Mouse (Mus musculus): Measurements from ENCODE around the gene Pbld2.
A peak's percentile ranks its signal among the peaks of the same experiment; 100 is the strongest.

The Pbld2 gene

DNA sequence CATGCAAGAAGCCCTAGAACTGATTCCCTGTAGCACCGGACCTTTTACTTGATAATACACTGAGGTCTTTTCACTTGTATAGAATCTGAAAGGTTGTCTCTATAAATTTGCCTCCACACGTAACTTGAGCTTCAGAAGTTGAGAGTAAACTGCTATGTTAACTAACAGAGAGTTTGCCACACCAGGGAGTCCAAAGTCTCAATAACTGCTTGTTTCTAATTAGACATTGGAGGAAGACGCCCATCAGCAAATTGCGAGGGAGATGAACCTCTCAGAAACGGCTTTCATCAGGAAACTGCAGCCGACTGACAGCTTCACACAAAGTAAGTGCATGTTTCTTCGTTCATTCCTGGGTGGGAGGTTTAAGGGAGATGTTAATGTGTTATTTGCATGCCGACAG is 41.4 kb downstream of the Pbld2 start:
- DNase-seq, result no peak

DNA sequence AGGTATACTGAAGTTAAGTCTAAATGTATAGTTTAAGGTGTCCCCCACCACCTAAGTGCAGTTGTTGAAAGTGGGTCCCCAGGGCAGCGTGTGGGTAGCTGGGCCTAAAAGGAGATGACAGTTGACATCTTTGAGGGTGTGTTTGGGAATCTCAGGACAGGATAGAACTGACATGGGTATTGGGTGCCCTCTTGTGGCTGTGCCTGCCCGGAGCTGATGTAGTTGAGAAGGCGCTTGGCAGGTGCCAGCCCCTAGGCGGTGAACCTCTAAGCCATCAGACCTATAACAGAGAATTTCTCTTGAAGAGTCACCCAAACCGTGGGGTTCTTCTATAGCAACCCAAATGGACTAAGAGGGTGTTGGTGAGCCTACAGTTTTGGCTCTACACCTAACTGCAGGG is 41.9 kb downstream of the Pbld2 start:
- peak; percentile 72 for DNase-seq

DNA sequence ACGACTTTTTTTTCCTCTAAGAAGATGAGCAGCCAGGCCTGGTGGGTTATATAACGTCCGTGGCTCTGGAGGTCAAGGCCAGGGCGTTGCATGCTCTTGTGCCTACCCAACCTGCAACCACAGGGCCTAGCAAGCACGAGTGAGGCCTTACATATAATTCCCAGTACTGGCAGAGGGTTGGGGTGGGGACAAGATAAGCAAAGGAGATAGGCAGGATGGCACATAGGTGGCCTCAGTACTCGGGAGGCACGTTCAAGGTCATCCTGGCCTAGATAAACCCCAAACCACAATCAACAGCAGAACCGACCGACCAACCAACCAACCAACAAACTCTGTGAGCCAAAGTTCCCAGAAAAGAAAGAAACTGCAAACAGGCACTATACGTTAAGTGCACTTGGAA is 62.2 kb downstream of the Pbld2 start:
- DNase-seq, result peak; percentile 24

DNA sequence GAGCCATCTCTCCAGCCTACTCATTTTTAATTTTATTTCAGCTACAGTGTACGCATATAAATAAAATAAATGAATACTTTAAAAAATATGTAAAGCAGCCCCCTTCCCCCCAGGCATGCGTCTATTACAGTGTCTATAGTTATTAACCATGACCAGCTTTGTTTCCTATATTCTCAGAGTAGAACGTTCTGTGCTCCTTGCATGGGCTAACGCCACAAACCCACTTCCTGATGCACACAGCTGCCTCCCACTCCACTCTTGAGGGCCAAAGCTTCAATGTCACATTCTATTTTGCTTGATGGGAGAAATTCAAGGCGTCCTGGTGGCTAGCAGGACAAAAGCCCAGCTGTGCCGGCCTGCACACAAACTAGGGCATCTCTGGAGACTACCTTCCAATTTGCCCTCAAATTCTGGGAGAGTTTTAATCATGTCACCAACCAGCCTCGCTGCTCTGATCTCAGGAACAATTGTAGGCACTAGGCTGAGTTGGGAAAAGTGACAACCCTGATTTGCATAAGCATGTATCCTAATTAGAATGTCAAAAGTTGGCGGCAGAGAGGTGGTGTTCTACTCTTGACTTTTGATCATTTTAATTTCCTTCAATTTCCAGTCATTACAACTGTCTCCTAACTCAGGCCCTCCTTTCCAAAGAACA is 65.1 kb downstream of the Pbld2 start:
- no peak for DNase-seq

DNA sequence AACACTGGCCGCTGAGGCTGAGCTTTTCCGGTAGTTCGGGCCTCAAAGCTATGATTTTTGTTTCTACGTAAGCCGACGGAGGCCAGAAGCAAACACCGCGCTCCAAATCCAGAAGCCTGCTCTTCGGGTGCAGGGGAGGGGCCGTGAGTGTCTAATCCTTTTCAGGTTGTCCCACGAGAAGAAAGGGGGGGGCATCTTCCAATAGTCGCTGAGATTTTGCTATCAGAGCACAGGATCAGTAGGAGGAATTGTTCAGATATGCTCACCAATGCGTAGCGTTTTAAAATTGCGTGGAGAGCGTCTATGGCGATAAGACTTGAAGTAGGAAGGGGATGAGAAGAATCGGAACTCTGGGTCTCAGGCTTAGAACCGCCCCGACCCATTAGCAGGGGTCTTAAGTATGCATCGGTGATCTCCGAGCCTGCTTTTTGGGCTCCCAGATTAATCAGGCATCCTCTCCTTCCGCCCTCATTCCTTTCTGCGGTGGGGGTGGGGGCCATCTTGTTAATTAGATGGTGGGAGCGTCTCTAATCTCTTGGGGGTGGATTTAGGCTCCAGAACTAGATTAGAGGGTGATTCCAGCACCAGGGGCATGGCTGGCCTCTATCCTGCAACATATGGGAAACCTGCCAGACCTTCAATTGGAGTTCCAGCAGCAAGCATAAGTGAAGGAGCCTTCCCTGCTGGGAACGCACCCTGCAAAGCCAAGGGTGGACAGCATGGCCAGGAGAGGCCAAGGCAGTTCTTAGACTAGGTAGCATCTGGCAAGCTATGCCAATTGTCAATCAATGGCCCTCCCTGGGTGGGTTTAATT is 65.8 kb downstream of the Pbld2 start:
- no peak for DNase-seq

DNA sequence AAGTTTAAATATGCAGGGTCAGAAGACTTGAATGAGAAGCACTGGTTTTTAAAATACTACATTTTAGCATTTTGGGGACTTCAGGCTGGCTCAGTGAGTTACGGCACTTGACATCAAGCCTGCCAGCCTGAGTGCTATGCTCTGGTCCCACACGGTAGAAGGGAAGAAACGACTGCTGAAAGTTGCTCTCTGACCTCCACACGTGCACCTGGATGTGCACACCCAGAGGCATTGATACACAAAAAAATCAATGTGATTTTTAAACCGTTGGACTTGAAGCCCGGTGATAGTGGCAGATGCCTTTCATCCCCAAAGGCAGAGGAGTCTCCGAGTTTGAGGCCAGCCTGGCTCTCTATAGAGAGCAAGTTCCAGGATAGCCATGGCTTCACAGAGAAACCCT is 67.8 kb downstream of the Pbld2 start:
- DNase-seq, result no peak

DNA sequence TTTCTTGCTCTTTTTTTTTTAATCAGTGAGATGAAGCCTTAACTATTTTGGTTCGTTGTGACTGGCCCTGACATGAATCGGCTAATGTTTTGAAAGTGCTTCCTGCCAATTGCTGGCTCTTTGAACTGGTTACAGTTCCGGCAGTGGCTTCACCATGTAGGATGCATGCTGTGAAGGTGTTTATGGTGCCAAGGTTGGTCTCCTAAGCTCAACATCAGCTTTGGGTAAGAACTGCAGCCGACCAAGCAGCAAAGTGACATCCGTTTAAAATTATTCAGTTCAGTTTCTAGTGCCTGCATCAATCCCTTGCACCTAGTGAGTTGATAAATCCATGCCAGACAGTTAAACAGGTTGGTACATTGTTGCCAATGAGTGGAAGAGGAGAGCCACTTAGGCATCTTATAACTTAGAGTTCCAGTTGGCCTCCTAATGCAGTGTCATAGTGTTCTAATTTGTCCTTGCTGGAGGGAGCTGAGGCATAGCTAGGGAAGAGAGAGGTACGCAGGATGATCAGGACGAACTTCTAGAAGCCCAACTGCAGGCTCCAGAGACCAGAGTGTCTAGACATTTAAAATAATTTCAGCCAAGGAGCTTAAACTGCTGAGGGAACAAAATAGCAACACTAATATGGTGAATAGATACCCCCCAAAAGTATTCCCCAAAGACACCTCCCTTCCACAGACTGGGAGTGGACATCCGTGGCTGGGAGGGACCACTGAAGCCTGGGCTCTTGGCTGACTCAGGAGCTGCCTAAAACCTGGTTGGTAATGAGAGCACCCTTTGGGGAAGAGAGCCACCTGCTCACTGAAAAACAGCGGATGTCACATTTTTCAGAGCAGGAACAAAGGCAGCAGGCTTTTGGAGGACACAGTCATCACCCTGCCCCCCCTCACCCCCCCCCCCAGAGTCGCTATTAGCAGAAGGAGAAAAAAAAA is 68.8 kb downstream of the Pbld2 start:
- DNase-seq, result no peak

DNA sequence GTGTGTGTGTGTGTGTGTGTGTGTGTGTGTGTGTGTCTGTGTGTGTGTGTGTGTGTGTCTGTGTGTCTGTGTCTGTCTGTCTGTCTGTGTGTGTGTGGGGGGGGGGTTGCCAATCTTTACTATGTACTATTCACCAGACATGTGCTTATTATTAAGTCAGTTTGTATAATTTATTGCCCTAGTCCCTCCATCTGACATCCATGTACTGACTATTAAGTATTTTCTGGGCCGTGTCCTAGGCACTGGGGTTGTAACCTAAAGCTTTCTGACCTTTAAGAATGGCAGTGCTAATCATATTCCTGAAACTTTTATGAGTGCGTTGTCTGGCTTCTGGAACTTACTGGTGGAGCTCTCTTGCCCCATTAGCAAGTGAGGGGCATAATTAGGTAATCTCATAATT is 72.6 kb downstream of the Pbld2 start:
- DNase-seq, result no peak

DNA sequence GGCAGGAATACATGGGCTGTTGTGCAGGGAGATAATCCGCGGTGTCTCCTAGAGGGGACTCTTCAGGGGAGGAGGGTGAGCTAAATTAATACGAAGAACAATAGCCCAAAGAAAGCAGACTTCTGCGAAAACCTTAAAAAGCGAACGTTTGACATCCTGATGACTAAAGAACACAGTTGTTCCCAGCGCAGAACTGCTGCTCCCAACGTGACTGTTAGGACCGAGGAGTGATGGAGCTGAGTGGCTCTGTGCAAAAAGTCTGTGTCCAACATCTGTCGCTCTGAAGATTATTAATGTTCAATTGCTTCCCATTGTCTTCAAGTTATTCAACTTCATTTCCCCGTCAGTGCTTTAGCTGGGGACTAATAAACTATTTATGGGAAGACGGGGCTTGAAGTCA is 74.1 kb downstream of the Pbld2 start:
- DNase-seq, result no peak

DNA sequence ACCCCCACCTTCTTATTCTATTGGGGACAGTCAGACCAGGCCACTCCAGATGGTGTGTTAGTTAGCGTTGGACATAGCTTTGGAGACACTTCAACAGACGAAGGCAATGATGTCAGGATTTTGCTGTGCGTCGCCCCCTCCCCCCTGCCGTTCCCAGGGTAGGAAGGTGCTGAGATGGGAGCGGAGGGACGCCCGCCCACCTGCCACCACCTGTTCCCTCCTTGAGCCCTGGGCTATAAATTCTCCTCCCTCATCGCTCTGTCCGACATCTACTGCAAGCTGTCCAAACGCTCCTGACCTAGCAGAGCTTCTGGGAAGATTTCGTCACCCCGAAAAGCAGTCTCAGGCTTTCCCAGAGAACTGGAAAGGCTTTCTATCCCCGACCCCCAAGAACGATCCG is 75.4 kb downstream of the Pbld2 start, which contains the start of gene Atoh7:
TSS of gene Atoh7 (plus strand) at position 131 of the 400 bp plus-strand sequence.
- no peak for DNase-seq

DNA sequence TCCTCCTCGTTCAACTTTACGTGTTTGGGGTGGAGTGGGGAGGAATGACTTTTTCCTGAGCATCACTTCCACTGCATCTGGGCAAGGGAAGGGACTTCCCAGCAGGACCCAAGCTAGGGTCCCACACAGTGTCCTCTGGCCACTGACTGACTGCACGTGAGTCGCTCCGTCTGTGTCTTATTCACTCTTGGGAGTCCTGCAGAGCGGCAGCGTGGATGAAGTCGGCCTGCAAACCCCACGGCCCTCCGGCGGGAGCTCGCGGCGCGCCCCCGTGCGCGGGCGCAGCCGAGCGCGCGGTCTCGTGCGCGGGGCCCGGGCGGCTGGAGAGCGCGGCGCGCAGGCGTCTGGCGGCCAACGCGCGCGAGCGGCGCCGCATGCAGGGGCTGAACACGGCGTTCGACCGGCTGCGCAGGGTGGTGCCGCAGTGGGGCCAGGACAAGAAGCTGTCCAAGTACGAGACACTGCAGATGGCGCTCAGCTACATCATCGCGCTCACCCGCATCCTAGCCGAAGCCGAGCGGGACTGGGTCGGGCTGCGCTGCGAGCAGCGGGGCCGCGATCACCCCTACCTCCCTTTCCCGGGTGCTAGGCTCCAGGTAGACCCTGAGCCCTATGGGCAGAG is 75.9 kb downstream of the Pbld2 start:
- peak; percentile 43 for DNase-seq

DNA sequence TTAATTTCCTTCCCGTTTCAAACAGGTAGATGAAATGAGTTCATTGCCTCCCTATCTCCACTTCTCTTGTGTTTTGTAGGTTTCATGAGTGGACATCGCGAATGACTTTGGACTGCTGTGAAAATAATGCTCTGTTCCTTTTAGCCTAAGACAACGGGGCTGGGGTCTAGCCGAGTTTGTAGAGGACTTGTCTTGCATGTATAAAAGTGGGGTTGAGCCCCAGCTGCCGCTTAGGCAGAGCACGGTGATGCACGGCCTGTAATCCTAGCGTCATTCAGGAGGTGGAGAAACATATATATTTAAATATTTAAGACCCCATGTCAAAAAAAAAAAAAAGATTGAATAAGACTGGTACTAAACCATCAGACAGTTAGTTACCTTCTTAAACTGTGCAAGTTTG is 76.5 kb downstream of the Pbld2 start:
- DNase-seq, result no peak

Data from liver (tissue).